Mouse (Mus musculus): ENCODE measurements around the gene Nefh. TPM values are rescaled to one million over a fixed set of nuclear protein-coding genes. Genes with fewer than 3 reads are reported as not detected.

Nefh gene
- polyA plus RNA-seq, 1 experiment, result 0.27 TPM

DNA sequence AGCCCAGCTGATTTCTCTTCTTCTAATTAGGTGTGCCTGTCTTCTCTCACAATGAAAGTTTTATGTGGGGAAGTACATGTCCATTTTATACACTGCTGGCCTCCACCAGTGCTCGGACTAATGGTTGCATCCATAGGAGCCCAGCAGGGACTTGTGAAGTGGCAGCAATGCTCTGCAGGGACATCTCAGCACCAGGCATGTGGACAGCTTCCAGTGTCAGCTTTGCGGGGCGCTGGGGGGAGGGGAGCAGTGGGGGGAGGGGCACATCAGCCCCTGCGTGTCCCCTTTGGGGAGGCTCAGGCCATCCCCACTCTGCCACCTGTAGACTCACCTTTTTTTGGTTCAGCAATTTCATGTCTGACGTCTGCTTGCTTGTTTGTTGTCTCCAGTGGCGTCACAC is 5.5 kb upstream of the Nefh start:
- 12% methylated on average over 6 of the region's 6 CpGs for whole genome bisulfite sequencing
- Histone ChIP-seq H3K27me3 (ENCODE audit: control insufficient read depth, insufficient read depth, low read length) (peaks cover 25% of the 10 kb centered on the region), H3K4me1 (ENCODE audit: control insufficient read depth, insufficient read depth, insufficient read length, low read length) (no peaks in the 10 kb centered on the region)

DNA sequence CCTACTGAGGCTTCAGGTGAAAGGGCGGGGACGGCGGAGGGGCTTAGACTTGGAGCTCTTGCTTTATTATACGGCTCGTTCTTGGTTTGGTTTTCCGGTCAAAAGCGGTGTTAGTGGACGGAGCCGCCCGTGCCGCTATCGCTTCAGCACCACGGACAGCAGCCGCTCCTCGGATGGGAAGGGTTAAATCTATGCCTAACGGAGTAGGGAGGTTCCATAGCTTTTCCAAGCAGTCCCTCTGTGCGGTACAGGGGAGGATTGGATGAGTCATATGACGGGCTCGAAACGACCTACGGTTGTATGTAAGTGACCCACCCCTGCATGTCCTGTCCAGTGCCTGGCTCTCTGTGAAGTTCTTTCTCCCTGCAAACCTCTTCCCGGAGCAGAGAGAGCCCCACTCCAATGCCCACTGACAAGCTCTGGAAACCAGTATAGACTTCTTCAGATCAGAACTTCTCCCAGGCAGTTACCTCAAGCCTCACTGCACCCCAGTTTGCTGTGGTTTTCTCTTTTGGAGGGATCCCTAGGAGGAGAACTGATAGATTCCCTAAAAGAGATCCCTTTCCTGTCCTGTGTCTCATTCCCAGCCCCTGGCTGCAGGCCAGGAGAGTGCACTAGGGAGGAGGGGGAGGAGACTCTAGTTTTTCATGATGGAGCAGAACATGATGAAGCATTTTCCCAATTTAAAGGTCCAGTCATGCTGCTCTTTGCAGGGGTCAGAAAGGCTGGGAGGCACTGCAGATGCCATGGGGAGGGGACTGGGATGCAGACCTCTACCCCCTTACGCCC is 1.6 kb upstream of the Nefh start:
- TF ChIP-seq POLR2A (IDR thresholded peaks at IDR 0.05; ENCODE audit: low read depth, low read length) (no peak), CTCF (IDR thresholded peaks at IDR 0.05; ENCODE audit: extremely low read depth, insufficient read length, insufficient replicate concordance, low read depth, low read length) (no peak)
- Histone ChIP-seq H3K27me3 (ENCODE audit: control insufficient read depth, insufficient read depth, low read length) (peaks cover 45% of the 10 kb centered on the region), H3K4me1 (ENCODE audit: control insufficient read depth, insufficient read depth, insufficient read length, low read length) (peaks cover 9% of the 10 kb centered on the region; the same call in 1 of the 2 replicates), H3K4me3 (ENCODE audit: low read depth, low read length) (no peak overlapping the region), H3K27ac (ENCODE audit: insufficient read depth, low read depth, low read length) (no peak overlapping the region), H3K36me3 (ENCODE audit: control insufficient read depth, insufficient read depth, low read length) (no peaks in the 10 kb centered on the region)
- 9% methylated on average over 23 of the region's 23 CpGs for WGBS

More for the DNA sequence above, 5.5 kb upstream of the Nefh start:
- Histone ChIP-seq H3K4me3 (ENCODE audit: low read depth, low read length) (no peak overlapping the region), H3K27ac (ENCODE audit: insufficient read depth, low read depth, low read length) (no peak overlapping the region), H3K36me3 (ENCODE audit: control insufficient read depth, insufficient read depth, low read length) (no peaks in the 10 kb centered on the region)
- TF ChIP-seq CTCF (IDR thresholded peaks at IDR 0.05; ENCODE audit: extremely low read depth, insufficient read length, insufficient replicate concordance, low read depth, low read length), result no peak
- TF ChIP-seq POLR2A (IDR thresholded peaks at IDR 0.05; ENCODE audit: low read depth, low read length), result no peak

DNA sequence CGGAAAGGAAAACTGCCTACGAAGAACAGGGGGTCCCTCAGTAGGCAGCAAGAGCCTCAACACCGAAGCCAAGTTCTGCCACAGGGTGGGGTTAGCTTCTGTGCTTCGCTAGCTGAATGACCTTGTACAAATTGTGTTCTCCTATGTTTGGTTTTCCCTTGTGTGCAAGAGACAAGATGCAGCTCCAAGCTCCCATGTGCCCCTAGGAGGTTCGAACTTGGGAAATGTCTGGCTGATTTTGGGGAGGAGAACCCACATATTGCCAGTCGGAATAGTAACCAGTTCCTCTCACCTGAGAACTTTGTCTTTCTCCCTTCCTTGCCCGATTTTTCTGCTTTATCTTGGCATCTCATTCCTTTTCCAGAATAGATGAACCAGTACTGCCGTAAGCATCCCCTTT is 928 bp upstream of the Nefh start:
- Histone ChIP-seq H3K27ac (ENCODE audit: insufficient read depth, low read depth, low read length) (no peak overlapping the region), H3K4me3 (ENCODE audit: low read depth, low read length) (no peak overlapping the region), H3K36me3 (ENCODE audit: control insufficient read depth, insufficient read depth, low read length) (no peaks in the 10 kb centered on the region), H3K4me1 (ENCODE audit: control insufficient read depth, insufficient read depth, insufficient read length, low read length) (peaks cover 9% of the 10 kb centered on the region; the same call in 1 of the 2 replicates), H3K27me3 (ENCODE audit: control insufficient read depth, insufficient read depth, low read length) (peaks cover 45% of the 10 kb centered on the region)
- TF ChIP-seq POLR2A (IDR thresholded peaks at IDR 0.05; ENCODE audit: low read depth, low read length) (no peak), CTCF (IDR thresholded peaks at IDR 0.05; ENCODE audit: extremely low read depth, insufficient read length, insufficient replicate concordance, low read depth, low read length) (no peak)
- 35% methylated on average over 8 of the region's 8 CpGs for WGBS

DNA sequence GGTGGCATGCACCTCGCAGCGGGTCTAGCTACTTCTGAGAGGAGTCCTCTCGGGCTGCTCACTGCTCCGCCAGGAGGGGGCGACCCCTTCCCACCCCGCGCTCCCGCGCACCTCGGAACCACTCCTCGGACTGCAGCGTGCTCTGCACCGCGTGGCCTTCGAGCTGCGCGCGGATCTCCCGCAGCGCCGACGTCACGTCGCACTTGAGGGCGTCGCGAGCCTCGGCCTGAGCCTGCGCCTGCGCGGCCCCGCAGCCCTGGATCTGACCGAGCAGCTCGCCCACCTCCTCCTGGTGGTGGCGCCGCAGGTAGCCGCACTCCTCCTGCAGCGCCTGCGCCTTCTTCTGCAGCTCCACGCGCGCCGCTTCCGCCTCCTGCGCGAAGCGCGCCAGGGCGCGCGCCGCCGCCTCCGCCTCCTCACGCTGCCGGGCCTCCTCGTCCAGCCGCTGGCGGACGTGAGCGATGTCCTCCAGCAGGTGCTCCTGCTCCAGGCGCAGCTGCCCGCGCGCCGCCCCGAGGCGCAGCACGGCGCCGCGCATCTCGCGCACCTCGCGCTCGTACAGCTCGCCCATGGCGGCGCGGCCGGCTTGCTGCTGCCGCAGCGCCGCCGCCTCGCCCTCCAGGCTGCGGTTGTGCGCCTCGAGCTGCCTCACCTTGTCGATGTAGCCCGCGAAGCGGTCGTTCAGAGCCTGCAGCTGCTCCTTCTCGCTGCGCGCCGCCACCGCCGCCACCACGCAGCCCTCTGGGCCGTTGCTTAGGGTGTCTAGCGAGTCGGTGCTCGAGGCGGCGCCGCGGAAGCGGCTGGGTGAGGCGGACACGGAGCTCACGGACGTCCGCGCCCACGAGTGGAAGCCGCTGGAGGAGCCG is 684 bp downstream of the Nefh start:
- Histone ChIP-seq H3K36me3 (ENCODE audit: control insufficient read depth, insufficient read depth, low read length) (no peaks in the 10 kb centered on the region), H3K4me1 (ENCODE audit: control insufficient read depth, insufficient read depth, insufficient read length, low read length) (peaks cover 9% of the 10 kb centered on the region; the same call in 1 of the 2 replicates), H3K4me3 (ENCODE audit: low read depth, low read length) (peak overlapping the region; percentile 59), H3K27ac (ENCODE audit: insufficient read depth, low read depth, low read length) (no peak overlapping the region), H3K27me3 (ENCODE audit: control insufficient read depth, insufficient read depth, low read length) (peaks cover 33% of the 10 kb centered on the region)
- TF ChIP-seq POLR2A (IDR thresholded peaks at IDR 0.05; ENCODE audit: low read depth, low read length) (no peak), CTCF (IDR thresholded peaks at IDR 0.05; ENCODE audit: extremely low read depth, insufficient read length, insufficient replicate concordance, low read depth, low read length) (no peak)
- under 1% methylated on average over 120 of the region's 120 CpGs for WGBS

DNA sequence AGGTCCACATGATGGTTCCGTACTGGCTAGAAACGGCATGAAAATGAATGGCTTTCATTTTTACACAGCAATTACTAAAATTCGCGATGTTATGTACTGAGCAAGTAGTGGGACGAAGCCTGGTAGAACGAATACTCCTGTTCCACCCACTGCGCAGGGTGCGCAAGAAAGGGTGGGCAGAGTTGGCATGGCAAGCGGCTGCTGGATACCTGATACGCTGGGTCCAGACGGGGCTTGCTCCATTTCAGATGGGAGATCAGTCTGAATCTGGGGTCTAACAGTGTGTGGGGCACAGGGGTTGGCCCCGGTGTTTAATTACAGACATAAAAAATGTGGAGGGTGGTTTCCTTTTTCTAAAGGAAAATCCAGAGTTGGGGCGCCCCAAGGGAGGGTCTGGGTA is 1.3 kb downstream of the Nefh start:
- H3K36me3 ChIP-seq (ENCODE audit: control insufficient read depth, insufficient read depth, low read length), result no peaks in the 10 kb centered on the region
- no peak overlapping the region for H3K27ac ChIP-seq (ENCODE audit: insufficient read depth, low read depth, low read length)
- no peak for TF ChIP-seq POLR2A (IDR thresholded peaks at IDR 0.05; ENCODE audit: low read depth, low read length)
- no peak; the same call in 1 of the 2 replicates for TF ChIP-seq CTCF (IDR thresholded peaks at IDR 0.05; ENCODE audit: extremely low read depth, insufficient read length, insufficient replicate concordance, low read depth, low read length)
- H3K4me3 ChIP-seq (ENCODE audit: low read depth, low read length), result peak overlapping the region; percentile 59; the same call in 1 of the 2 replicates
- peaks cover 9% of the 10 kb centered on the region; the same call in 1 of the 2 replicates for H3K4me1 ChIP-seq (ENCODE audit: control insufficient read depth, insufficient read depth, insufficient read length, low read length)
- H3K27me3 ChIP-seq (ENCODE audit: control insufficient read depth, insufficient read depth, low read length), result peaks cover 33% of the 10 kb centered on the region
- 44% methylated on average over 13 of the region's 13 CpGs for WGBS

DNA sequence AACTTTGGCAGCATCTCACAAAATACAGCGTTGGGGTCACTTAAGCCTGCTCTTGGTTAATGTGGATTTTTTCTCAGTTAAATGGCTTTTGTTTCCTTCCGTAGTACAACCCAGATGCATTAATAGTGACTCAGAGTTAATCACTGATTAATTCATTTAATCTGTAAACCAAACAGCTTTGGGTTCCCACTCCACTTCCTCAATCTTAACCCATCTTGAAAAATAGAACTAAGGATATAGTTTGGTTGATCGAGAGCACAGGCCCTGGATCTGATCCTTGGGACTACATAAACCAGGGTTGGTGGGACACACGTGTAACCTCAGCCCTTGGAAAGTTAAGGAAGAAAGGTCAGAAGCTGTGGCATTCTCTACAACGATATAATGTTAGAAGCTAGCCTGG is 11.6 kb downstream of the Nefh start:
- Histone ChIP-seq H3K36me3 (ENCODE audit: control insufficient read depth, insufficient read depth, low read length) (no peaks in the 10 kb centered on the region), H3K4me3 (ENCODE audit: low read depth, low read length) (no peak overlapping the region), H3K4me1 (ENCODE audit: control insufficient read depth, insufficient read depth, insufficient read length, low read length) (no peaks in the 10 kb centered on the region), H3K27ac (ENCODE audit: insufficient read depth, low read depth, low read length) (no peak overlapping the region), H3K27me3 (ENCODE audit: control insufficient read depth, insufficient read depth, low read length) (no peaks in the 10 kb centered on the region)
- WGBS, result 67% methylated on average over 5 of the region's 5 CpGs
- TF ChIP-seq CTCF (IDR thresholded peaks at IDR 0.05; ENCODE audit: extremely low read depth, insufficient read length, insufficient replicate concordance, low read depth, low read length) (no peak), POLR2A (IDR thresholded peaks at IDR 0.05; ENCODE audit: low read depth, low read length) (no peak)
